Mouse (Mus musculus) ovary, adult 10 weeks (tissue): ENCODE results near the gene Ociad2. TPM values are rescaled to one million over a fixed set of nuclear protein-coding genes. Genes with fewer than 3 reads are reported as not detected.

ENCODE experiments used
- polyA plus RNA-seq: library from polyadenylated mRNA; stranded (reverse); fragments of 350-450 nt; fragmentation: Illumina TruSeq; extraction: RNeasy Lipid Tissue Mini Kit (QIAGEN cat#74804); gene quantifications from one replicate; pipeline ENCODE4 v1.2.3, GENCODE M21; 2014

Gene Ociad2
- 6.8 TPM for polyA plus RNA-seq

DNA sequence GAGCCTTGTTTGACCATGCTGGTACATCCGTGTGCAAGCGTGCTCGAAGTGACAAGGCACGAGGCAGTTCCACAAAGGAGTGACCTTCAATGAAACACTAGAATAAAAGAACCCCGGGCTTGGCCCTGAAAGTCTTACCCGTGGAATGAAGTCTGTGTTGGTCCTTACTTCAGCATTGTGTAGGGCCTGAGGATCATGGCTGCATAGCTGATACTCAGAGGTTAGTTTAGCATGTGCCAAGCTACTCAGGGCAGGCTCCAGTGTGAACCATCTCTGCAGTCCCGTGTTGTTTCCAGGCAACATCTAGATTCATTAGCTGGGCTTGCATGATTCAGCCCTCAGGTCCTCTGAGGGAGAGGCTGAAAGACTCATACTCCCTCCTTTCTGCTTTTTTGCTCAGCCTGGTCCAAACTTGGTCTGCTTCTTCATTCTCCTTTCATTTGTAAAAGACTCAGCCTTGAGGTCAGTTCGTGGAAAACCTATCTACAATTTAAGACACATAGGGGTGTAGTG lies at the start of gene Ociad2:
TSS of gene Ociad2 (minus strand) at position 306 of the 513 bp plus-strand sequence.

DNA sequence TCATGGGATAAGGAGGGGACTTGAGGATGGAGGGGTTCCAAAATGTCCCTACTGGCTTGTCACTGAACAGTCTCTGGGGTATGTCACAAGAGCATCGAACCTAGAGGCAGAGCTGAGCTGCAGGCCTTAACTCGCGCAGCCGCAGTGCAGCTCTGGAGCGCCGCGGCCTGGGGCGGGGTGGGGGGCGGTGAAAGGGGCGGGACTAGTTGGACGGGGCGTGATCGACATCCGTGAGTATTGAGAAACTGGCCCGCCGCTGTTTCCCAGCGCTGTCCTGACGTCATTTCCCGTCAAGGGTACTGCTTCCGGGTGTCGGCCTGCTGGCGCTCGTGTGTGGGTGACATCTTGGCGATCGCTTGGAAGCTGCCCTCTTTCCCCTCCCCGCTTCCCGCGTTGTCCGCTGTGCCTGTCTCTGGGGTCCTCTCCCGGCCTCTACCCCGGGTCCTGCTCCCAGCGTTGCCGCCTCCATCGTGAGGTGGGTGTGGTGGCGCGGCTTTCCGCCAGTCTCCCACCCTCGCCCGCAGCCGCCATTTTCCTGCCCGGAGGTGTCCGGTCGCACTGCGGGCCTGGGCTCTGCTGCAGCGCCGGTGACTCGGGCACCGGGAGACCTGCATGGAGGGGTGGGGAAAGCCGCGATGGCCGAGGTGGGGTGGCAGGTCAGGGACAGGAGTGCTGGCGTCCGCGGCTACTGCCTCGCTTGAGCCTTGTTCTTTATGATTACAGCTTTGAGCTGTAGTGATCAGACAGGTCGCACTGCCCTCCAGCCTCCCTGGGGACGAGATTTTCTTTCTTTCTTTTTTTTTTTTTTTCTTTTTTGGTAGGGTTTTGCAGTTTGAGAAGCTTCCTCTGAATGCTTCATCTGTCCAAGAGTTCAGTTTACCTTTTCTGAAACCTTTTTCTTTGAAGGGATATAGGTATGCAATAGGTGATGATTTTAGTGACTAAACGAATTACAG lies 48.0 kb downstream of the Ociad2 start, which contains the start of gene Ociad1:
TSS of gene Ociad1 (plus strand) at position 283 of the 956 bp plus-strand sequence.

Other genes starting within 250 kb of the Ociad2 start
- gene Fryl, start 84.4 kb downstream of the Ociad2 start, polyA plus RNA-seq, result 113 TPM
- 527 TPM for gene Ociad1, start 48.2 kb downstream of the Ociad2 start, polyA plus RNA-seq
- gene Cwh43, start 65.0 kb upstream of the Ociad2 start, polyA plus RNA-seq, result 2.6 TPM
- gene Dcun1d4, start 140.0 kb upstream of the Ociad2 start, polyA plus RNA-seq, result 65.1 TPM